Mouse (Mus musculus): Measurements from ENCODE around the gene Zfp871.
"Not testable (repeated sequence)": the region's sequence is repeated elsewhere in the genome, so short reads cannot be mapped to it uniquely, and the experiment has no call there.

Gene Zfp871

DNA sequence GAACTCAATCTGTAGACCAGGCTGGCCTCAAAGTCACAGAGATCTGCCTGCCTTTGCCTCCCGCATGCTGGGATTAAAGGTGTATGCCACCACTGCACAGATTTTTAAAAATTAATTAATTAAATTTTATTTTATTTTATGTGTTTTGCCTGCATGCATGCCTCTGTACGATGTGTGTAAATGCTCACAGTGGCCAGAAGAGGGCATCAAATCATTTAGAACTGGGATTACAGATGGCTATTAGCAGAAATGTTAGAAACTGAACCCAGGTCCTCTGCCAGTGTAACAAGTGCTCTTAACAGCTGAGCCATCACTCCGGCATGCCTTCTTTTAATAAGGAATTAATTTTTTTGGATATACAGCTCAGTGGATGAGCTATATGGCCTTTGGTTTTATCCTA lies 59.1 kb downstream of the Zfp871 start:
- DNase-seq = no peak

DNA sequence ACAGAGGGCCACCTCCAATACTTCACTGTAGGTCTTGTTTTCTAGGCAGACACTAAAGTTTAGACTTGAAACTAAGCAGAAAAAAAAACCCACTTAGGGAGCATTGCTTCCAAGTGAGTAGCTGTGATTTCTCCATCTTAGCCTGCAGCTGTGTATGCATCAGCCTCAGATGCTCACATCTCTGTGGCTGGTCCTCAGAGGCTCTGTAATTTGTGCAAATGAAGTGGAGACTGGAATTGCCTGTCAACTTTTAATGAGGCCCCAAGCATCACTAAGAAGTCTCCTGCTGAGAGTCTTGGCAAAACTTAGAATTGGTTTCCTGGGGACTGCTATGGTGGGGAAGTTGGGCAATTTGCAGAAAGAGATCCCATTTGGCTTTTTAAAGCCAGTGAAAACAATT lies 61.7 kb downstream of the Zfp871 start:
- DNase-seq = not testable (repeated sequence)

DNA sequence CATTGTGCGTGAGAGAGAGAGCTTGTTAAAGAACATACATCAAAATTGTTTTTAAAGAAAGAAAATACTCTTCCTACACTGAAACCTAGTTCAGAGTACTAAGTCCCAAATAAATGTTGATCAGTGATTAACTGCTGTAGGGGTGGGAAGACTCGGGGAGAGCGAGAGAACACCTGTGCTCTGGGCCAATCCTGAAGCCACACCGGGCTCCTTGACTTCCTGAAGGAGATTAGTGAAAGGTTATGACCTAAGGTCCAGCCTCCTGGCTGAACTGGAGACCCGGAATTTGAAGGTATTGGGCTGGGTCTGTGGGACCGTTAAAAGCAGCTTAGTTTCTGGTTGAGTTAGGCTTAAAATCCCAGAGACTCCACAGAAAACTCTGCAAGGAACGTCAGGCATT lies 65.3 kb downstream of the Zfp871 start:
- no peak for DNase-seq

- DNase-seq = not testable (repeated sequence)
Observed at GRCm38 (mm10) chr17:32722151-32722550, 65.9 kb downstream of the Zfp871 start.
